Mouse (Mus musculus): ENCODE data around the gene Snx8. TPM values are rescaled to one million over a fixed set of nuclear protein-coding genes. Genes with fewer than 3 reads are reported as not detected.

The Snx8 gene
- 131 and 136 TPM in 2 replicates for polyA plus RNA-seq (2012; ENCODE audit: insufficient read depth, insufficient read length, missing spikeins)

GRCm38 (mm10) chr5:140388588-140389576 is at the start of gene Snx8:
Snx8 (minus strand) TSS chr5:140389262.
- peak within 1 kb of the TSS; percentile 77 for H3K27ac ChIP-seq (ENCODE audit: insufficient read depth, low read depth, low read length)
- H3K4me1 ChIP-seq (ENCODE audit: control insufficient read depth, insufficient read depth, low read length), result peaks cover 65% of the 10 kb centered on the region
- no peak for TF ChIP-seq CTCF (IDR thresholded peaks at IDR 0.05; ENCODE audit: low read depth, low read length)
- TF ChIP-seq POLR2A (IDR thresholded peaks at IDR 0.05; ENCODE audit: borderline replicate concordance, low read depth, low read length), result no peak
- peak within 1 kb of the TSS; percentile 91 for H3K4me3 ChIP-seq (ENCODE audit: insufficient read depth, low read length)

DNA sequence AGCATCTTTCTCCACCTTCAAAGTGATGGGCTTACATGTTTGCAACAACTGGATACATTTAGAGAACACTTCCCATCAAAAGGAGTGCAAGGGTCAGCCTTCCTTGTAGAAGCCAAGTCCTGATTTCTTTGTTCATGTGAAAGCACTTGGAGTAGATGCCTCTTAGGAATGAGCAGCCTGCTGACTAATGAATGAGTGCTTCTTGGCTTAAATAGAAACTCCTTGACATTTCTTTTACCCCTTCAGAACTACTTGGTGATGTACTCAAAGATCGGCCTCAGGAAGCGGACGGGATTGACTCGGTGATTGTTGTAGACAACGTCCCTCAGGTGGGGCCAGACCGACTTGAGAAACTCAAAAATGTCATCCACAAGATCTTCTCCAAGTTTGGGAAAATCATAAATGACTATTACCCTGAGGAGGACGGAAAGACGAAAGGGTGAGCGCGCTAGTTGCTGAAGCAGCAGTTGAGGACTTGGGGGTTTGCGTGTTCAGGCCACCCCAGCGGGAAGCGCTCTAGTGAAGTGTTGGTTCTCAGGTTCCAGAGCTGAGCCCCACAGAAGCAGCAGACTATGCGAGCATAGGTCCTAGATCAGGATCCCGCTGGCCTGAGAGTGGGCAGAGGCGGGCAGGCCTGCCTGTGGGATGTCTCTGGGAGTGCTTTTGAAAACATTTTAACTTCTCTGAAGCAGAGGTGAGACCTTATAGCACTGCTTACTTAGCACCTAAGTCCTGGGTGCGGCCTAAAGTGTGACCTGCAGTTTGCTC is 36.1 kb upstream of the Snx8 start:
- TF ChIP-seq POLR2A (IDR thresholded peaks at IDR 0.05; ENCODE audit: borderline replicate concordance, low read depth, low read length), result no peak
- TF ChIP-seq CTCF (IDR thresholded peaks at IDR 0.05; ENCODE audit: low read depth, low read length), result no peak

DNA sequence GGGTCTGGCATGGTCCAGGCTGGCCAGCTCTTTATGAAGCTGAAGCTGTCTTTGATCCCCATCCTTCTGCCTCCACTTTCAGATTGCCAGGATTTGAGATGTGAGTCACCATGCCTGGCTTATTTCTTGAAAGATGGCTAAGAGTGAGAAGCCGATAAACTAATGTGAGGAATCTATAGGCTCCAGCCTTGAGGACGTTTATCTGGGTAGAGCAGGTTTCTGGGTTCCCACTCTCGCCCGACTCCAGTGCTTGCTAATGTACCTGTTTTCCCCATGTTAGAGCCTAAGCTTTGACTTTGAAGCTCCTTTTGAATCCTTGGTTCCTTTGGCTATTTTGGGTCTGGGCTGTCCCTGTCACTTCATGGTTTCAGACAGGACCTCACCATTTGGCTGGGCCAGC is 31.6 kb upstream of the Snx8 start:
- TF ChIP-seq POLR2A (IDR thresholded peaks at IDR 0.05; ENCODE audit: borderline replicate concordance, low read depth, low read length) (no peak), CTCF (IDR thresholded peaks at IDR 0.05; ENCODE audit: low read depth, low read length) (no peak)
- H3K4me3 ChIP-seq (ENCODE audit: insufficient read depth, low read length), result peak overlapping the region; percentile 67
- no peak overlapping the region for H3K27ac ChIP-seq (ENCODE audit: insufficient read depth, low read depth, low read length)
- peaks cover 31% of the 10 kb centered on the region for H3K4me1 ChIP-seq (ENCODE audit: control insufficient read depth, insufficient read depth, low read length)

More for the DNA sequence above, 36.1 kb upstream of the Snx8 start:
- H3K4me1 ChIP-seq (ENCODE audit: control insufficient read depth, insufficient read depth, low read length), result peaks cover 20% of the 10 kb centered on the region
- H3K27ac ChIP-seq (ENCODE audit: insufficient read depth, low read depth, low read length), result no peak overlapping the region
- H3K4me3 ChIP-seq (ENCODE audit: insufficient read depth, low read length), result no peak overlapping the region

DNA sequence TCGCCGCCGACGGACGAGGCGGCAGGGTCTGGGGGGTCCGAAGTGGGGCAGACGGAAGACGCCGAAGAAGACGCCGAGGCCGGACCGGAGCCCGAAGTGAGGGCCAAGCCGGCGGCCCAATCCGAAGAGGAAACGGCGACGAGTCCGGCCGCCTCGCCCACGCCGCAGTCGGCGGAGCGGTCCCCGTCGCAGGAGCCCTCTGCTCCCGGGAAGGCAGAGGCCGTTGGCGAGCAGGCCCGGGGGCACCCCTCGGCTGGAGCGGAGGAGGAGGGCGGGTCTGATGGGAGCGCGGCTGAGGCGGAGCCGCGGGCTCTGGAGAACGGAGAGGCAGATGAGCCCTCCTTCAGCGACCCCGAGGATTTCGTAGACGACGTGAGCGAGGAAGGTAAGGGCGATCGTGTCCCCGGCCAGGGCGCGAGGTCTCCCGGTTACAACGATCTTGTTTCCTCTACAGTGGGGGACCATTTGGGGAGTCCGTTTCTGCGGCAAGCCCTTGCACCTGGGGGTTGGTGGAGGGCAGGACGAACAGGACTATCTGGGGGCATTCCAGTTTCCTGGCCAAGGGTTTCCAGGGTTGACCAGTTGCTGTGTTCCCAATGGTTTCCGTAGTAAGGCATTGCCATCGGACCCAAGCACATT is 30.5 kb upstream of the Snx8 start:
- TF ChIP-seq CTCF (IDR thresholded peaks at IDR 0.05; ENCODE audit: low read depth, low read length) (no peak), POLR2A (IDR thresholded peaks at IDR 0.05; ENCODE audit: borderline replicate concordance, low read depth, low read length) (no peak)
- peaks cover 40% of the 10 kb centered on the region for H3K4me1 ChIP-seq (ENCODE audit: control insufficient read depth, insufficient read depth, low read length)
- H3K27ac ChIP-seq (ENCODE audit: insufficient read depth, low read depth, low read length), result peak overlapping the region; percentile 80
- H3K4me3 ChIP-seq (ENCODE audit: insufficient read depth, low read length), result peak overlapping the region; percentile 67

DNA sequence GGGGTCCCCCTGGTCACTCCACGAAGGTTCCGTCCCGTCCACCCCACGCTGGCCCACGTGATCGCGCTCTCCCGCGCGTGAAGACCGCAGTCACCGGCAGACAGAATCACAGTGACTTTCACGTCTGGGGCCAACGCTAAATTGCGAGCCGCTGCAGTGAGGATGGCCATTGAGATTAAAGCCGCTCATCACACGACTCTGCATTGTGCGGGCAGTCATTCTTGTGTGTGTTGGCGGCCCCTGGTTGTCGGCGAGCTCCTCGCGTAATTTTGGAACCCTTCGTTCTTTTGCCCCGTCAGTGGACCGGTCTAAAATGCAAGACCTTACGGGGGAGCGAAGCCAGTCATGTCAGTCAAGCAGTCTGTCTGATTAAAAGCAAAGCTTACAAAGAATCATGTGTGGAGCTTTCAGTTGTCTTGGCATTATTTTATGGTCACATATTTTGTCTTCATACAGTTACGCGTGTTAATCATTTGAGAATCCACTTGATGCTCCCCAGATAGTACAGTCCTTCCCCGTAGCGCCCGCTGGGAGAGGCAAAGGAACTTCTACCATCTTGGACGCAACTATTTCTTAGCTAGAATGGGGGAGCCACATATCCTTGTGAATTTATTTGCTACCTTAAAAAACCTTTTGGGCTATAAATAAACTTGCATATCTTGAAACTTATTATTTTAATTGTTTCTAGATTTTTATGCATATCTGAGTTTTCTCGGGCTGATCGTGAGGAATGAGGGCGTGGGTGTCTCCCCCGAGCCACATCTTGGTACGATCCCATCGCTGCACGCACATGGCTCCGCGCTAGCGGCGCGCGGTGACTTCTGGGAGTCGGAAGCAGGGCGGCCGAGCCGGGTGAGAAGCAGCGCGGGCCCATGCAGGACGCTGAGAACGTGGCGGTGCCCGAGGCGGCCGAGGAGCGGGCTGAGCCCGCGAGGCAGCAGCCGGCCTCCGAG is 29.7 kb upstream of the Snx8 start, which contains the start of gene Eif3b:
Eif3b (plus strand) TSS at position 840 of the 953 bp plus-strand sequence.
- peak within 1 kb of the TSS; percentile 75 for H3K4me3 ChIP-seq (ENCODE audit: insufficient read depth, low read length)
- TF ChIP-seq POLR2A (IDR thresholded peaks at IDR 0.05; ENCODE audit: borderline replicate concordance, low read depth, low read length) (peak; percentile 22; the same call in 1 of the 2 replicates), CTCF (IDR thresholded peaks at IDR 0.05; ENCODE audit: low read depth, low read length) (no peak)

GRCm38 (mm10) chr5:140418106-140418488 is 29.0 kb upstream of the Snx8 start:
- Histone ChIP-seq H3K4me1 (ENCODE audit: control insufficient read depth, insufficient read depth, low read length) (peaks cover 50% of the 10 kb centered on the region), H3K4me3 (ENCODE audit: insufficient read depth, low read length) (peak overlapping the region; percentile 75), H3K27ac (ENCODE audit: insufficient read depth, low read depth, low read length) (peak overlapping the region; percentile 80)
- TF ChIP-seq CTCF (IDR thresholded peaks at IDR 0.05; ENCODE audit: low read depth, low read length), result no peak
- TF ChIP-seq POLR2A (IDR thresholded peaks at IDR 0.05; ENCODE audit: borderline replicate concordance, low read depth, low read length), result no peak

More for the DNA sequence above, 29.7 kb upstream of the Snx8 start, which contains the start of gene Eif3b:
- Histone ChIP-seq H3K4me1 (ENCODE audit: control insufficient read depth, insufficient read depth, low read length) (peaks cover 45% of the 10 kb centered on the region), H3K27ac (ENCODE audit: insufficient read depth, low read depth, low read length) (peak within 1 kb of the TSS; percentile 80)

- Histone ChIP-seq H3K4me1 (ENCODE audit: control insufficient read depth, insufficient read depth, low read length) (peaks cover 35% of the 10 kb centered on the region), H3K27ac (ENCODE audit: insufficient read depth, low read depth, low read length) (peak overlapping the region; percentile 98), H3K4me3 (ENCODE audit: insufficient read depth, low read length) (no peak overlapping the region)
- TF ChIP-seq POLR2A (IDR thresholded peaks at IDR 0.05; ENCODE audit: borderline replicate concordance, low read depth, low read length) (no peak), CTCF (IDR thresholded peaks at IDR 0.05; ENCODE audit: low read depth, low read length) (no peak)
Measured at GRCm38 (mm10) chr5:140414647-140415046, 25.6 kb upstream of the Snx8 start.

DNA sequence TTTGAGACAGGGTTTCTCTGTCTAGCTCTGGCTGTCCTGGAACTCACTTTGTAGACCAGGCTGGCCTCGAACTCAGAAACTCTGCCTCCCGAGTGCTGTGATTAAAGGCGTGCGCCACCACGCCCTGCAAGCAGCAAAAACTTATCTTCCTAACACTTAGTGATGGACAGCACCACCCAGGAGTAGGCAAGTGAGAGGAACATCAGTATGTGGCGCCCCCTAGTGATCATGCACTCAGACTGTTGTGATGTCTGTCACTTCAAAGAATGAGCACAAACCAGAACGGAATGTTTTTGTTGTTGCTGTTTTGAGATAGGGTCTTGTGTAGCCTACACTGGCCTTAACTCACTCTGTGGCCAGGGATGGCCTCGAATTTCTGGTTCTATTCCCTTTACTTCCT is 22.3 kb upstream of the Snx8 start:
- H3K27ac ChIP-seq (ENCODE audit: insufficient read depth, low read depth, low read length), result no peak overlapping the region
- H3K4me3 ChIP-seq (ENCODE audit: insufficient read depth, low read length), result no peak overlapping the region
- TF ChIP-seq CTCF (IDR thresholded peaks at IDR 0.05; ENCODE audit: low read depth, low read length) (peak; percentile 44; the same call in 1 of the 2 replicates), POLR2A (IDR thresholded peaks at IDR 0.05; ENCODE audit: borderline replicate concordance, low read depth, low read length) (no peak)
- H3K4me1 ChIP-seq (ENCODE audit: control insufficient read depth, insufficient read depth, low read length), result peaks cover 38% of the 10 kb centered on the region

Data from bone marrow macrophage, adult 2 months (primary cell).